Mouse (Mus musculus) myocyte (in vitro differentiated cells): Measurements from ENCODE around the gene Fopnl.

Experiments
- E2F4 ChIP-seq: IDR thresholded peaks from one replicate; pipeline ENCODE4 v1.6.1; 2011; ENCODE audit warnings: mild to moderate bottlenecking, control low read depth, moderate library complexity; ENCODE audit not compliant: insufficient read depth
- MAX ChIP-seq: IDR thresholded peaks from one replicate; pipeline ENCODE4 v1.6.1; 2011; ENCODE audit warnings: low read depth, mild to moderate bottlenecking, control low read depth
- MYOD1 ChIP-seq, 3 experiments: IDR thresholded peaks; one replicate each; pipeline ENCODE4 v1.6.1; 2011; ENCODE audit warnings: control low read depth in 2 of 3, low read depth in 2 of 3, mild to moderate bottlenecking in 2 of 3, moderate library complexity in 1 of 3; ENCODE audit not compliant: insufficient read length in 2 of 3, control insufficient read depth in 1 of 3
- POLR2A ChIP-seq: IDR thresholded peaks from one replicate; pipeline ENCODE4 v1.6.1; 2011; ENCODE audit warnings: low read depth, mild to moderate bottlenecking, control low read depth, moderate library complexity; ENCODE audit not compliant: insufficient read length
- SRF ChIP-seq: IDR thresholded peaks from one replicate; pipeline ENCODE4 v1.6.1; 2011; ENCODE audit warnings: low read depth; ENCODE audit not compliant: control insufficient read depth, insufficient read length
- USF1 ChIP-seq: IDR thresholded peaks from one replicate; pipeline ENCODE4 v1.6.1; 2011; ENCODE audit warnings: low read depth, mild to moderate bottlenecking, control low read depth, moderate library complexity

- TF ChIP-seq POLR2A, result no peak
- no peak for TF ChIP-seq SRF
- no peak for TF ChIP-seq USF1
- no peak for TF ChIP-seq MAX
- TF ChIP-seq E2F4, result no peak
- TF ChIP-seq MYOD1 (IDR thresholded peaks at IDR 0.05; ENCODE audit: control insufficient read depth in 1 of 3, insufficient read length in 2 of 3, low read depth in 2 of 3), result no peak
These were observed 27.8 kb upstream of the Fopnl start for GRCm38 (mm10) chr16:14344967-14345366.
